Comparison of ENCODE assay signal across 8 mouse cellular contexts in genomic region chr2:151972880-151973594, GRCm38 (mm10). TPM values are rescaled to one million over a fixed set of nuclear protein-coding genes. Genes with fewer than 3 reads are reported as not detected.
A peak's percentile ranks its signal among the peaks of the same experiment; 100 is the strongest.
DNase-seq lines count a peak whose midpoint lies in the region; ATAC-seq and TF ChIP-seq lines count a peak whose summit lies in the region.

No protein-coding gene starts in this region.

- H3K9ac ChIP-seq in heart, embryonic 13.5 days = peak overlapping the region; percentile 44
- peak overlapping the region; percentile 45 for H3K9ac ChIP-seq in liver, embryonic 12.5 days

- peaks cover 20% of the 10 kb centered on the region for H3K36me3 ChIP-seq in heart, embryonic 13.5 days
- H3K36me3 ChIP-seq in liver, embryonic 12.5 days = peaks cover 41% of the 10 kb centered on the region
- H3K36me3 ChIP-seq in myocyte (ENCODE audit: control insufficient read depth, insufficient read depth) = peaks cover 6% of the 10 kb centered on the region

- peak; percentile 26 for DNase-seq in adrenal gland, postnatal 10 days
- no peak for DNase-seq in adrenal gland, postnatal 4 days (ENCODE audit: low spot score in 2 of 2)
- DNase-seq in T-cell, adult 2 months (ENCODE audit: low spot score) = peak; percentile 62
- DNase-seq in urinary bladder, postnatal 36 days (ENCODE audit: low spot score in 2 of 2) = peak; percentile 53 to 65
- DNase-seq in ovary, postnatal 10 days (ENCODE audit: low spot score) = no peak

- peaks cover 71% of the 10 kb centered on the region for H3K27me3 ChIP-seq in heart, embryonic 13.5 days (replicated peaks)
- H3K27me3 ChIP-seq in liver, embryonic 12.5 days (replicated peaks) = peaks cover 44% of the 10 kb centered on the region
- H3K27me3 ChIP-seq in myocyte (ENCODE audit: control insufficient read depth, insufficient read depth, insufficient read length) = no peaks in the 10 kb centered on the region

- ATAC-seq in heart, embryonic 13.5 days (ENCODE audit: extremely low read depth, insufficient number of reproducible peaks, low FRiP score, low TSS enrichment) = no peak
- ATAC-seq in liver, embryonic 12.5 days = peak; percentile 36

- peak overlapping the region; percentile 43 for H3K4me3 ChIP-seq in heart, embryonic 13.5 days
- H3K4me3 ChIP-seq in liver, embryonic 12.5 days = peak overlapping the region; percentile 18
- H3K4me3 ChIP-seq in myocyte = no peak overlapping the region

- peaks cover 47% of the 10 kb centered on the region for H3K4me1 ChIP-seq in heart, embryonic 13.5 days
- H3K4me1 ChIP-seq in liver, embryonic 12.5 days = peaks cover 84% of the 10 kb centered on the region

- H3K9me3 ChIP-seq in heart, embryonic 13.5 days = no peaks in the 10 kb centered on the region
- no peaks in the 10 kb centered on the region for H3K9me3 ChIP-seq in liver, embryonic 12.5 days (replicated peaks)

- no peak for TF ChIP-seq POLR2A in myocyte (IDR thresholded peaks at IDR 0.05; ENCODE audit: insufficient read length, low read depth)

- no peak overlapping the region for H3K27ac ChIP-seq in heart, embryonic 13.5 days (replicated peaks)
- H3K27ac ChIP-seq in liver, embryonic 12.5 days = peak overlapping the region; percentile 54

- H3ac ChIP-seq in myocyte (ENCODE audit: control insufficient read depth, insufficient read length) = no peak overlapping the region

- WGBS in heart, embryonic 13.5 days = 17% methylated on average over 23 of the region's 23 CpGs
- 11% methylated on average over 23 of the region's 23 CpGs for WGBS in liver, embryonic 12.5 days (ENCODE audit: insufficient replicate concordance)

- H3K79me2 ChIP-seq in myocyte (ENCODE audit: control insufficient read depth, insufficient read depth) = peaks cover 85% of the 10 kb centered on the region

- H3K4me2 ChIP-seq in heart, embryonic 13.5 days = peak overlapping the region; percentile 73
- peak overlapping the region; percentile 52 for H3K4me2 ChIP-seq in liver, embryonic 12.5 days
- H3K4me2 ChIP-seq in myocyte (ENCODE audit: low read depth) = peak overlapping the region; percentile 44

TF ChIP-seq in myocyte, 11 proteins besides CTCF, POLR2A, EP300 and RAD21:
- TF ChIP-seq MYOG (IDR thresholded peaks at IDR 0.05; ENCODE audit: control insufficient read depth in 1 of 3, insufficient read depth in 1 of 3, insufficient read length in 2 of 3, low read depth in 2 of 3) = no peak
- no peak for TF ChIP-seq USF1 (IDR thresholded peaks at IDR 0.05; ENCODE audit: low read depth)
- no peak for TF ChIP-seq E2F4 (IDR thresholded peaks at IDR 0.05; ENCODE audit: insufficient read depth)
- TF ChIP-seq TCF12 (IDR thresholded peaks at IDR 0.05; ENCODE audit: insufficient read depth, poor library complexity, severe bottlenecking) = no peak
- no peak for TF ChIP-seq SRF (IDR thresholded peaks at IDR 0.05; ENCODE audit: control insufficient read depth, insufficient read length, low read depth)
- TF ChIP-seq CEBPB (IDR thresholded peaks at IDR 0.05; ENCODE audit: insufficient read depth, poor library complexity, severe bottlenecking) = no peak
- no peak for TF ChIP-seq TCF3 (IDR thresholded peaks at IDR 0.05; ENCODE audit: insufficient read length, low read depth)

RNA-seq across cellular contexts. Expression of gene Fam110a, which starts 7.0 kb away (rescaled TPM):
- 1 to 10 TPM; 7.0 to 9.7 TPM for total RNA-seq in adrenal gland, postnatal 10 days (2021)
- 10 to 100 TPM; 13.1 to 13.4 TPM for total RNA-seq in adrenal gland, postnatal 4 days (2021)
- polyA plus RNA-seq in heart, embryonic 13.5 days (2015; fragmentation: Nextera tagmentation; extraction: Ambion mirVana) = 9.3 and 10.2 TPM in 2 replicates
- polyA plus RNA-seq in liver, embryonic 12.5 days (2016; fragmentation: Nextera tagmentation; extraction: Ambion mirVana) = 11.1 and 11.8 TPM in 2 replicates
- polyA plus RNA-seq in myocyte (2012; fragmentation: generic; extraction: Trizol) = 21.0 TPM

RNA-seq across cellular contexts. Expression of gene Slc52a3, which starts 23.3 kb away (rescaled TPM):
- 1 to 10 TPM; 1.6 to 2.2 TPM for total RNA-seq in adrenal gland, postnatal 10 days (2021)
- total RNA-seq in adrenal gland, postnatal 4 days (2021) = 1 to 10 TPM; 2.4 to 6.2 TPM
- 0.17 and 0.25 TPM in 2 replicates for polyA plus RNA-seq in heart, embryonic 13.5 days (2015; fragmentation: Nextera tagmentation; extraction: Ambion mirVana)
- polyA plus RNA-seq in liver, embryonic 12.5 days (2016; fragmentation: Nextera tagmentation; extraction: Ambion mirVana) = 1.3 and 1.9 TPM in 2 replicates
- 0.02 TPM for polyA plus RNA-seq in myocyte (2012; fragmentation: generic; extraction: Trizol)

Comparison
In these comparisons a context has a peak if more than half of its experiments do, and no peak if none do; other contexts are left out.
1. DNase-seq: peak in adrenal gland, postnatal 10 days (single experiment), T-cell, adult 2 months (single experiment) and urinary bladder, postnatal 36 days (2 of 2); none in adrenal gland, postnatal 4 days (0 of 2) and ovary, postnatal 10 days (single experiment).
2. Peak in every context shown above with its lines, with median percentiles within 50 percentile points of each other: H3K4me2 ChIP-seq.